Mouse (Mus musculus): ENCODE data around the gene Osmr. TPM values are rescaled to one million over a fixed set of nuclear protein-coding genes. Genes with fewer than 3 reads are reported as not detected.

Osmr gene
- total and polyA plus RNA-seq, 3 experiments = not detected

- Histone ChIP-seq H3K27me3 (replicated peaks) (peaks cover 83% of the 10 kb centered on the region), H3K27ac (ENCODE audit: insufficient read depth, low read depth) (no peak overlapping the region), H3K79me2 (replicated peaks; ENCODE audit: control insufficient read depth, extremely low read depth, insufficient read depth, poor library complexity, severe bottlenecking) (no peaks in the 10 kb centered on the region), H3K4me2 (ENCODE audit: insufficient read depth, low read depth, poor library complexity, severe bottlenecking) (no peak overlapping the region), H3K9me3 (replicated peaks; ENCODE audit: low read length) (no peaks in the 10 kb centered on the region), H3K9ac (ENCODE audit: insufficient read depth, low read depth) (no peak overlapping the region), H3K4me3 (replicated peaks in 1 of 3; ENCODE audit: low read depth in 2 of 3, low read length in 2 of 3, poor library complexity in 1 of 3) (no peak overlapping the region), H3K4me1 (ENCODE audit: control insufficient read depth in 1 of 2, insufficient read depth in 2 of 2) (peaks cover 0 to 5% of the 10 kb centered on the region in 2 experiments; a peak in 1 of 4 replicates), H3K36me3 (replicated peaks in 1 of 2; ENCODE audit: control insufficient read depth in 1 of 2, insufficient read depth in 1 of 2, low read length in 1 of 2) (no peaks in the 10 kb centered on the region)
- no peak for TF ChIP-seq MAX (IDR thresholded peaks at IDR 0.05; ENCODE audit: low read length)
- no peak for TF ChIP-seq RAD21 (IDR thresholded peaks at IDR 0.05; ENCODE audit: low read depth, low read length)
- dilution Hi-C loops (cut with MboI; ENCODE audit: extremely low pct_ligation_motif_present, extremely low pct_unique_long_range_greater_than_20kb, low sequenced_read_pairs) = no loop called here
- in situ Hi-C loops (cut with MboI; ENCODE audit: low pct_ligation_motif_present, low pct_unique_long_range_greater_than_20kb, low sequenced_read_pairs) = loop anchor here (10.0 kb wide), 1 partner anchor 328 kb away; no protein-coding TSS in a partner anchor
- no peak for DNase-seq (ENCODE audit: extremely low read depth)
These were observed 31.7 kb upstream of the Osmr start for GRCm38 (mm10) chr15:6906260-6907047.

- H3K4me3 ChIP-seq (replicated peaks in 1 of 3; ENCODE audit: low read depth in 2 of 3, low read length in 2 of 3, poor library complexity in 1 of 3) = no peak overlapping the region
- no peaks in the 10 kb centered on the region for H3K79me2 ChIP-seq (replicated peaks; ENCODE audit: control insufficient read depth, extremely low read depth, insufficient read depth, poor library complexity, severe bottlenecking)
- dilution Hi-C loops (cut with MboI; ENCODE audit: extremely low pct_ligation_motif_present, extremely low pct_unique_long_range_greater_than_20kb, low sequenced_read_pairs) = no loop called here
- H3K9me3 ChIP-seq (replicated peaks; ENCODE audit: low read length) = no peaks in the 10 kb centered on the region
- H3K36me3 ChIP-seq (replicated peaks in 1 of 2; ENCODE audit: control insufficient read depth in 1 of 2, insufficient read depth in 1 of 2, low read length in 1 of 2) = no peaks in the 10 kb centered on the region
- no peak overlapping the region for H3K9ac ChIP-seq (ENCODE audit: insufficient read depth, low read depth)
- no peak for TF ChIP-seq EP300 (IDR thresholded peaks at IDR 0.05; ENCODE audit: low read length)
- no peak for TF ChIP-seq MEF2A (IDR thresholded peaks at IDR 0.05; ENCODE audit: borderline replicate concordance, low read depth, low read length)
- TF ChIP-seq MAZ (IDR thresholded peaks at IDR 0.05; ENCODE audit: low read depth, low read length) = no peak
- TF ChIP-seq HCFC1 (IDR thresholded peaks at IDR 0.05; ENCODE audit: low read depth, low read length) = no peak
- no peak for TF ChIP-seq SMC3 (IDR thresholded peaks at IDR 0.05; ENCODE audit: low read depth, low read length)
- no peak for TF ChIP-seq E2F4 (IDR thresholded peaks at IDR 0.05; ENCODE audit: insufficient replicate concordance, low read depth, low read length)
- peaks cover 0 to 5% of the 10 kb centered on the region in 2 experiments; a peak in 1 of 4 replicates for H3K4me1 ChIP-seq (ENCODE audit: control insufficient read depth in 1 of 2, insufficient read depth in 2 of 2)
- in situ Hi-C loops (cut with MboI; ENCODE audit: low pct_ligation_motif_present, low pct_unique_long_range_greater_than_20kb, low sequenced_read_pairs) = loop anchor here (10.0 kb wide), 1 partner anchor 329 kb away; no protein-coding TSS in a partner anchor
- H3K4me2 ChIP-seq (ENCODE audit: insufficient read depth, low read depth, poor library complexity, severe bottlenecking) = no peak overlapping the region
- no peak for DNase-seq (ENCODE audit: extremely low read depth)
- H3K27ac ChIP-seq (ENCODE audit: insufficient read depth, low read depth) = no peak overlapping the region
- peaks cover 84% of the 10 kb centered on the region for H3K27me3 ChIP-seq (replicated peaks)
These were observed 31.0 kb upstream of the Osmr start for GRCm38 (mm10) chr15:6905726-6906125.

DNA sequence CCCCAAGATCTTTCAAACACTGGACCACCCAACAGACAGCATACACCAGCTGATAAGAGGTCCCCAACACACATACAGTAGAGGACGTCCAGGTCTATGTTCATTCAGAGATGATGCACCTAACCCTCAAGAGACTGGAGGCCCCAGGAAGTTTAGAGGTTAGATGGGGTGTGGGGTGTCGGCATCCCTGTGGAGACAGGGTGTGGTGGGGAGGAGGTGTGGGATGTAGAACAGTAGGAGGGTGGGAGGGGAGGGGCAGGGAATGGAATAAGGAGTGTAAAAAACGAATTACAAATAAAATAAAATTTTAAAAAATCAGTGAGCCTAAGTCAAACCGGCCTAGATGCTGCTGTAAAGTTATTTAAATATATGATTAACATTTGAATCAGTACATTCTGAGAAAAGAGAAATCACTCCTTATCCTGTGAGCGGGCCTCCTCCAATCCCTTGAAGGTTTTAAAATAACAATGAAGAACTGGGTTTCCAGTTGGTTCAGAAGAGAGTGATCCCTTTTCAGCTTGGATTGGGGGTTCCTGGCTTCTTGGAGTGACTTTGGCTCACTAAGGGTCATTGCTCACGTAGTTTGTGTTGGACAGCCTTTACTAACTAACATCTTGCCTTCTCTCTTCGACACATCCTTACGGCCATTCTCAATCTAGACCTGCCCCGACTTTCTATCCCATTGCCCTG lies 28.7 kb upstream of the Osmr start:
- no peaks in the 10 kb centered on the region for H3K36me3 ChIP-seq (replicated peaks in 1 of 2; ENCODE audit: control insufficient read depth in 1 of 2, insufficient read depth in 1 of 2, low read length in 1 of 2)
- H3K27me3 ChIP-seq (replicated peaks) = peaks cover 69% of the 10 kb centered on the region
- H3K27ac ChIP-seq (ENCODE audit: insufficient read depth, low read depth) = no peak overlapping the region
- in situ Hi-C loops (cut with MboI; ENCODE audit: low pct_ligation_motif_present, low pct_unique_long_range_greater_than_20kb, low sequenced_read_pairs) (loop anchor here (10.0 kb wide), 1 partner anchor 331 kb away; no protein-coding TSS in a partner anchor), dilution Hi-C loops (cut with MboI; ENCODE audit: extremely low pct_ligation_motif_present, extremely low pct_unique_long_range_greater_than_20kb, low sequenced_read_pairs) (no loop called here)
- no peaks in the 10 kb centered on the region for H3K79me2 ChIP-seq (replicated peaks; ENCODE audit: control insufficient read depth, extremely low read depth, insufficient read depth, poor library complexity, severe bottlenecking)
- no peak for DNase-seq (ENCODE audit: extremely low read depth)
- TF ChIP-seq IRF4 (IDR thresholded peaks at IDR 0.05; ENCODE audit: low read depth, low read length) (no peak), ZNF384 (IDR thresholded peaks at IDR 0.05; ENCODE audit: low read depth, low read length) (no peak), GABPA (IDR thresholded peaks at IDR 0.05; ENCODE audit: insufficient replicate concordance, low read depth, low read length) (no peak), JUND (conservative IDR thresholded peaks at IDR 0.05; ENCODE audit: low read depth, low read length) (no peak), RAD21 (IDR thresholded peaks at IDR 0.05; ENCODE audit: low read depth, low read length) (no peak), CTCF (conservative IDR thresholded peaks at IDR 0.05 in 1 of 2, IDR thresholded peaks at IDR 0.05 in 1 of 2; ENCODE audit: low read depth in 2 of 2, low read length in 2 of 2) (no peak), KAT2A (IDR thresholded peaks at IDR 0.05; ENCODE audit: insufficient replicate concordance, low read length) (no peak), MEF2A (IDR thresholded peaks at IDR 0.05; ENCODE audit: borderline replicate concordance, low read depth, low read length) (no peak), ETS1 (conservative IDR thresholded peaks at IDR 0.05; ENCODE audit: low read depth, low read length) (no peak), JUN (IDR thresholded peaks at IDR 0.05; ENCODE audit: insufficient read depth, low read depth, low read length) (no peak), EP300 (IDR thresholded peaks at IDR 0.05; ENCODE audit: low read length) (no peak), TBP (conservative IDR thresholded peaks at IDR 0.05; ENCODE audit: low read depth, low read length) (no peak), ELF1 (IDR thresholded peaks at IDR 0.05; ENCODE audit: low read depth, low read length) (no peak), E2F4 (IDR thresholded peaks at IDR 0.05; ENCODE audit: insufficient replicate concordance, low read depth, low read length) (no peak), CHD1 (IDR thresholded peaks at IDR 0.05; ENCODE audit: low read depth, low read length) (no peak)
- H3K9me3 ChIP-seq (replicated peaks; ENCODE audit: low read length) = no peaks in the 10 kb centered on the region
- no peak overlapping the region for H3K4me2 ChIP-seq (ENCODE audit: insufficient read depth, low read depth, poor library complexity, severe bottlenecking)
- no peak overlapping the region for H3K4me3 ChIP-seq (replicated peaks in 1 of 3; ENCODE audit: low read depth in 2 of 3, low read length in 2 of 3, poor library complexity in 1 of 3)
- H3K9ac ChIP-seq (ENCODE audit: insufficient read depth, low read depth) = no peak overlapping the region
- H3K4me1 ChIP-seq (ENCODE audit: control insufficient read depth in 1 of 2, insufficient read depth in 2 of 2) = no peaks in the 10 kb centered on the region

Measured in CH12.LX (cell line).